Mouse (Mus musculus) layer of hippocampus, postnatal 10 days (tissue): Measurements from ENCODE around the gene Glyctk. TPM values are rescaled to one million over a fixed set of nuclear protein-coding genes. Genes with fewer than 3 reads are reported as not detected.

Experiments used
- DNase-seq, 2 experiments: peaks; one replicate each; pipeline ENCODE4 v3.0.0; 2021; ENCODE audit warnings: low spot score in 2 of 2
- total RNA-seq, 2 experiments: library from RNA; stranded (reverse); gene quantifications; 2 replicates each; pipeline ENCODE4 v1.2.3; 2021

Gene Glyctk
- total RNA-seq, 2 experiments from 2014 or later, result 4.5 to 6.0 TPM

- DNase-seq, result no peak
Measured at GRCm38 (mm10) chr9:106148541-106149398, 9.2 kb downstream of the Glyctk start.

DNA sequence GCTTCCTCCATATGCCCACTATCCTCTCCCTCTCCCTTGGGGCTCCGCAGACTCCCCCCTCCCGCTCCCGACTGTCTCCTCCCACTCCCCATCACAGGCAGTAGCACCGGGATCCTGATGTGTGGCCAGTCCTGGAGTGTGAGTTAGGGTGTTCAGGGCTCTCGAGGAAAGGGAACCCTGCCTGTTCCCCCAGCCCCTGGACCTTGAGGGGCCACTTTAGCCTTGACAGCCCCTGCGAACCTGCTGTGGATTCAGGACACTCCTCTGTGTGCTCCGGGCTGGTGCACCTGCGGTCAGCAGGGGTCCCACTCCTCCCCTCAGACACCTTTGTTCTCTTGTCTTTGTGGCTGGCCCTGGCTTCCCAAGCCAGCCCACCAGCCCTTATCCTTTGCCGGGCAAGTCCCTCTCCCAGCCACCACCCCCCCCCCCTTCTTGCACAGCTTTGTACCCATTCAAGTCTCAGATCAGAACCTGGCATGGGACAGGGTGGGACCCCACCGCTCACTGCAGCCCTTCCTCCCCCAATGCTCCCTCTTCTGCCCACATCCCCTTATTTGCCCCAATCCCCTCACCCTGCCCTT lies 10.0 kb downstream of the Glyctk start:
- no peak for DNase-seq

DNA sequence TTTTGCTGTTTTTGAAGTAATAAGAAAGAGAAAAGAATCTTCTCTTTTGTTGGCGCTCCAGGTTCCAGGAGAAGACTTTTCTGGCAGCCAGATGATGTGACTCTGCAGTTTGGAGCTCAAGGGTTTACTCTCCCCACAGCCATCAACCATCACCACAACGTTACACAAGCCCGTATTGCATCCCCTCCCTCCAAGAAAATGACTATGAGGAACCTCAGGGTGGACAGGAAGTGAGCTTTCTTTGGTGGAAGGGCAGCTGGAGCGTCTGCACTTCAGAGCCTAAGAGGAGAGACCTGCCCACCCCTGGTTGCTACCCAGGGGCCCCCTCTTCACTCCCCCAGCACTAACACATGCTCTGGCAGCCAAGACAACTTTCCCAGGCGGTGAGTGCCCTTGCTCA lies 10.7 kb downstream of the Glyctk start:
- DNase-seq, result no peak

GRCm38 (mm10) chr9:106145582-106145981 lies 12.4 kb downstream of the Glyctk start:
- no peak for DNase-seq

- DNase-seq, result peak in 1 of 2 experiments; percentile 50
Measured at GRCm38 (mm10) chr9:106144176-106144575, 13.8 kb downstream of the Glyctk start.

DNA sequence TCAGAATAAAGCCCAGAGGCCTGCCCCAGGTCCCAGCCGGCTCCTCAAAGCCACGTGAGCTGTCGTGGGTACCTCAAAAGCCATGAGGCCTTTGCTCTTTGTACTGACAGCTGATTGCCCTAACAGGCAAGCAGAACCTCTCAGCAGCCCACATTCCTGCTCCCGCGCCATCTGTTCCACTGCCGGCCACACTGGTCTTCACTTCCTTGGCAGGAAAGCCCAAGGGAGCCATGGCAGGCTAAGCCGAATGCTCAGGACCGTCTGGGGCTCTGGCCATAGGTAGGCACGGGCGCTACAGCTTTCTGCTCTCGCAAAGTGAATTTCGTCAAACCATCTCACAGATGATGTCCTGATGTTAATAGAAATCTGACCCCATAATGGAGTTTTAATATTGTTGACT lies 16.0 kb downstream of the Glyctk start:
- DNase-seq, result no peak

DNA sequence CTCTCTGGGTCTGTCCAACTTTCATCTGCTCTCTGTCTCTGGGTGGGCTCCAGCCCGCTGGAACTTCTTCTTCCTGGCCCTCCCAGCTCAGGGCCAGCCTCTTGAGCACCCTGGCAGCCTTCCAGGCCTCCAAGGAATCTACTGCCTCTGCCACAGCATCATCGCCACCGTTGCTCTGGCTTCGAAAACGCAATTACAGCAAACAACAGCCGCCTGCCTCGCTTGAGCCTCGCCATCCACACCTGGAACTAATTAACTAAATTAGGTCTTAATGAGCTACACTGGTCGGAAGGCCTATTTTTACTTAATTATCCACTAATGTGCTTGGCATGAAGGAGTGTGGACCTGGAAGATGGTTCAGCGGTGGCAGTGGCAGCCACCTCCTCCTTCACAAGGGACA lies 18.2 kb downstream of the Glyctk start:
- DNase-seq, result no peak

GRCm38 (mm10) chr9:106137671-106138216 lies 20.2 kb downstream of the Glyctk start:
- DNase-seq, result no peak

DNA sequence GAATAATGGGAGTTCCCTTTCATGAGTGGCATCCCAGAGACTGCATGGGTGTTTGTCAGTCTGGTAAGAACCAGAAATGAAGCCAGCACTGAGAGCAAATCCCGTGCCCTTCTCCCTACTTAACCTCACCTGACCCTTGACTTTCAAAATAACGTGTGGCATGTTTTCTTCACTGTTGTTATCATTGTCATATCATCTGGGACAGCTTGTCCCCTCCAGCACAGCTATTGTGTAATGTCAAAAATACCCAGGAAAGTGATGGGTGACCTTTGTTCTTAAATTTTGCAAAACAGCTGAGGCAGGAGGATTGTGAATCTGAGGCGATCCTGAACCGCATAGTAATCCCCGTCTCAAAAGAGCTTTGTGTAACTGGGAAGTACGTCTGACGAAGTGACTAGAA lies 27.7 kb downstream of the Glyctk start:
- no peak for DNase-seq

GRCm38 (mm10) chr9:106129072-106129471 lies 28.9 kb downstream of the Glyctk start:
- DNase-seq, result no peak

- DNase-seq, result peak in 1 of 2 experiments; percentile 35
Measured at GRCm38 (mm10) chr9:106126786-106127251, 31.1 kb downstream of the Glyctk start.

- peak in 1 of 2 experiments; percentile 58 for DNase-seq
Measured at GRCm38 (mm10) chr9:106123599-106123998, 34.3 kb downstream of the Glyctk start.

DNA sequence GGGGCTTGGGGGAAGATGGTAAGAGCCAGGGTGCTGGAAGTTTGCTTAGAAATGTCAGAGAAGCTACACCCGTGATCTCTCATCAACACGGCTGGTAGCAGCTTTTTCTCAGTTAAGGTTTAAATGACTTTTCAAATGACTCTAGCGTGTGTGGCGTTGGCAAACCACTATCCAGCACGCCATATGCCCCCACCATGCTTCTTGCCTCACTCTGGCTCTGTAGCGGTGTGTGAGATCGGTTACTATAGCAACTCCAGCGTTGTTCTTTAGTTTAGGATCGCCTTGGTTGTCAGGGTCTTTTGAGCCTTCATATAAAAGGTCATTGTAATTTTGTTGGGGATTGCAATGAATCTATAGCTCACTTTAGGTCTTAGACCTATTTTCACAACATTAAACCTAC lies 38.9 kb downstream of the Glyctk start:
- DNase-seq, result no peak

- DNase-seq, result no peak
Measured at GRCm38 (mm10) chr9:106115801-106116424, 42.0 kb downstream of the Glyctk start.

DNA sequence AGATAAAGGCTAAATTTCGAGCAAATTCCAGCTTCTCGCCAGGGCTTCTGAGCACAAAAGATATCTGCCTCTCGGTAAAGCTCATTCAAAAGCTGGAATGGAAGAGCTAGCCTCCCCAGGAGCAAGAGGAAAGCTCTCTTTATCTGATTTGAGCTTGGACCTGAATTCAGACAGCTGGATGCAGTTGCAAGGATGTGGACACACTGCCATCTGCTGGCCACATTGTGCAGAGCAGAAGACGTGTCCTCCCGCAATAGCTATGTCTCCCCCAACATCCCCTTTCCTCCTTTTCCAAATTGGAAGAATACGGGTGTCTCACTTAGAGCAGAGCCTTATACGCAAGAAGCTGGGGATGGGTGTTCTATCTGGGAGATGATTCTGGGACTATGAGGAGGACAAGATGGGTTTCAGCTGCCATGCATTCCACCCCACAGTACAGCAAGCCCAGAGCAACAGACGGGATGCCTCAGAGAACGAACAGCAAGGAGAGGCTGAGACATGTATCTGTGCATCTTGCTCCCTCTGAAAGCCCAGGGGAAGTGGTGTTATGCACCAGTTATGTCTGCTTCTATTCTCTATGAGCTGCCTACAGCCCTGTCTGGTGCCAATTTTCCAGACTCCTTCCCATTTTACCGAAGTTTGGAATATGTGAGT lies 45.0 kb downstream of the Glyctk start:
- DNase-seq, result peak; percentile 89 to 92

DNA sequence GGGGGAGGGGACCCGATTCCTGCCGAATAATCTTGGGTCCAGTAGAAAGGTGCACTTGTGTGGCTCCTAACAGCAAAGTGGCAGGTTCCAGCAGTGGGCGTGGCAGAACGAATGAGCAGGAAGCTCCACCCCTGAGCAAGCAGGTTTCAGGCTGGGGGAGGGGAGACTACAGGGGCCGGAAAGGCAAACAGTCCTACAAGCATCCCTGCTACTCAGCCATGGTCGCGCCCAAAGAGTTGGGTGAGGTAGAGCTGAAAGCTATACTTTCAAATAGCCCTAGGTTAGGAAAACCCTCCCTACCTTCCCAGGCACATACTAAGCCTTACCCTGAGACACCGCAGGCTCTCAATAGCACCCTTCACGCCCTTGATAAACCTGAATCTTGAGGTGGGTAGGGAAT lies 51.7 kb downstream of the Glyctk start:
- DNase-seq, result no peak

DNA sequence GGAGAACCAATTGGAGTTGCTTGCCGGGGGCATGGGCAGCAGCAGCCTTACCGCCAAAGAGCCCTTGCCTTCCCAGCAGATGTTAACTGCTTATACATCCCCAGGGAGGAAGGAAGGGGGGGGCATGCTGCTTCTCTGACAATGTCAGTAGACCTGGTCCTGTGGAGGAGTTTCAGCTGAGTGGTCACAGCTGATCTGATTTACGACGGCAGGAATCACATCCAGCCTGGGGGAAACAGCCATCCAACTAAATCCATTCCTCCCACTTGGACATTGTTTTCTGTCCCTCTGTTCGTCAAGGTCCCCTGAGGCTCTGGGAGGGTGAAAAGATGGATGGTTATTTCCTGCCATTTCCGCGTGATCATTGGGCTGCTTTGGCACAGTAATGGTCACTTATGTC lies 53.5 kb downstream of the Glyctk start:
- no peak for DNase-seq
